Mouse (Mus musculus): ENCODE results near the gene Washc3. TPM values are rescaled to one million over a fixed set of nuclear protein-coding genes. Genes with fewer than 3 reads are reported as not detected.

The Washc3 gene
- total RNA-seq (2021) = 10 to 100 TPM; 37.8 to 42.1 TPM
- long read RNA-seq, experiment 1, transcript Washc3-201 (7 exons, 1,052 nt) = major isoform, 10 of 22 reads
- long read RNA-seq, experiment 1, transcript Washc3-203 (7 exons, 838 nt) = major isoform, 10 of 22 reads
- long read RNA-seq, experiment 1, partial matches to known transcripts = 1 of 22 reads
- long read RNA-seq, experiment 1, other reads (novel, unspliced or antisense) = 1 of 22 reads
- long read RNA-seq, experiment 2, transcript Washc3-201 (7 exons, 1,052 nt) = major isoform, 18 of 24 reads
- long read RNA-seq, experiment 2, partial matches to known transcripts = 3 of 24 reads
- long read RNA-seq, experiment 2, other reads (novel, unspliced or antisense) = 1 of 24 reads

- peak; percentile 91 for DNase-seq
These were observed at the start of gene Washc3 for GRCm38 (mm10) chr10:88200951-88201638. TSS of gene Washc3 (plus strand) at chr10:88201093.

- DNase-seq = no peak
These were observed 49.2 kb upstream of the Washc3 start for GRCm38 (mm10) chr10:88151658-88152057.

- DNase-seq = no peak
These were observed 38.8 kb upstream of the Washc3 start for GRCm38 (mm10) chr10:88162096-88162495.

- DNase-seq = no peak
These were observed 38.2 kb upstream of the Washc3 start for GRCm38 (mm10) chr10:88162676-88163075.

- DNase-seq = no peak
These were observed 34.7 kb upstream of the Washc3 start for GRCm38 (mm10) chr10:88166158-88166557.

GRCm38 (mm10) chr10:88167438-88168077, 33.3 kb upstream of the Washc3 start:
- no peak for DNase-seq

- DNase-seq = no peak
These were observed 352 bp upstream of the Washc3 start for GRCm38 (mm10) chr10:88200541-88200940.

GRCm38 (mm10) chr10:88201650-88202049, 757 bp downstream of the Washc3 start:
- no peak for DNase-seq

GRCm38 (mm10) chr10:88202581-88202980, 1.7 kb downstream of the Washc3 start:
- DNase-seq = no peak

GRCm38 (mm10) chr10:88203236-88203635, 2.3 kb downstream of the Washc3 start:
- no peak for DNase-seq

GRCm38 (mm10) chr10:88212644-88213043, 11.8 kb downstream of the Washc3 start:
- no peak for DNase-seq

- no peak for DNase-seq
These were observed 14.1 kb downstream of the Washc3 start for GRCm38 (mm10) chr10:88214800-88215514.

- DNase-seq = no peak
These were observed 17.3 kb downstream of the Washc3 start for GRCm38 (mm10) chr10:88218161-88218560.

GRCm38 (mm10) chr10:88221718-88222117, 20.8 kb downstream of the Washc3 start:
- DNase-seq = no peak

- DNase-seq = no peak
These were observed 24.5 kb downstream of the Washc3 start for GRCm38 (mm10) chr10:88225421-88225820.

GRCm38 (mm10) chr10:88227962-88228361, 27.1 kb downstream of the Washc3 start:
- no peak for DNase-seq

- no peak for DNase-seq
These were observed 27.7 kb downstream of the Washc3 start for GRCm38 (mm10) chr10:88228521-88229017.

GRCm38 (mm10) chr10:88231671-88232070, 30.8 kb downstream of the Washc3 start:
- no peak for DNase-seq

- no peak for DNase-seq
These were observed 31.9 kb downstream of the Washc3 start for GRCm38 (mm10) chr10:88232765-88233164.

GRCm38 (mm10) chr10:88244681-88245080, 43.8 kb downstream of the Washc3 start:
- DNase-seq = no peak

GRCm38 (mm10) chr10:88250300-88250699, 49.4 kb downstream of the Washc3 start:
- DNase-seq = no peak

- no peak for DNase-seq
These were observed 51.4 kb downstream of the Washc3 start for GRCm38 (mm10) chr10:88252121-88252862.

All from gastrocnemius, postnatal 10 days (tissue).